Mouse (Mus musculus) heart, adult 9 months (tissue): ENCODE results near the gene Fv1.
A peak's percentile ranks its signal among the peaks of the same experiment; 100 is the strongest.
"Not testable (repeated sequence)": the region's sequence is repeated elsewhere in the genome, so short reads cannot be mapped to it uniquely, and the experiment has no call there.

Experiments
- DNase-seq, 2 experiments: peaks; one replicate each; pipeline ENCODE4 v3.0.0; 2022; ENCODE audit warnings: low spot score in 2 of 2

Fv1 gene

DNA sequence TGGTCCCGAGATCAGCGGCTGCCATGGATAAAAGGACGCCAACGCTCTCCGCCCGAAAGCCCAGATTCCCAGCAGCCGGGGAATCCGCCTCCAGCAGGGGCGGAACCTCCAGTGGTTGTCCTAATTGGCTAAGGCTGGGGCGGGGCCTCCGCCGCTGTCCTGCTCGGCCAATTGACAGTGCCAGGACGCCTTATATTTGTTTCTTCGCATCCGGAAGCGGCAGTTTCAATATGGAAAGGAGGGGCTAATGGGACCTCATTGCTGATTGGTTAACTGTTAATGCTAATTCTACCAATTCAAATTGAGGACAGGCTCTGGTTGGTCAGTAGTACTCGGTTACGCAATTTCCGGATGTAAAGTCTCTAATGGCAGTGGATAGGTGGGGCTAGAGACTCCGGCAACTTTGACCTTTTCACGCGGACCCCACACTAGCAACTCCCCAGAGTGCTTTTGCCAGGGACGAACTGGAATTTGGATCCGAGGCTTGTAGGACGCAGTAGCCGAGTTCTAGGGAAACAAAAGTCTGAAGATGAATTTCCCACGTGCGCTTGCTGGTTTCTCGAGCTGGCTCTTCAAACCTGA is at the start of gene Fv1, which contains the start of gene Miip:
Fv1 (plus strand) TSS at position 530 of the 582 bp plus-strand sequence.
Miip (minus strand) TSS at position 367 of the 582 bp plus-strand sequence.
- DNase-seq, result peak; percentile 99

DNA sequence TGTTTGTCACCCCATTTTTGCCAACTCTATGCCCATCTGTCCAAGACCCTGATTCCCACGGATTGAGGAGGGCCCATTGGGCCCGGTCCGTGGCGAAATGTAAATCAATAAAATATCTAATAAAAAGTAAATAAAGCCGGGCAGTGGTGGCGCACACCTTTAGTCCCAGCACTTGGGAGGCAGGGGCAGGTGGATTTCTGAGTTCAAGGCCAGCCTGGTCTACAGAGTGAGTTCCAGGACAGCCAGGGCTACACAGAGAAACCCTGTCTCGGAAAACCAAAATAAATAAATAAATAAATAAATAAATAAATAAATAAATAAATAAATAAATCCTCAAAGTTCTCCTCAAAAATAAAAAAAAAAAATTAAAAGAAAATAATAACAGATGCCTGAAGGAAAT is 49.1 kb upstream of the Fv1 start:
- not testable (repeated sequence) for DNase-seq

DNA sequence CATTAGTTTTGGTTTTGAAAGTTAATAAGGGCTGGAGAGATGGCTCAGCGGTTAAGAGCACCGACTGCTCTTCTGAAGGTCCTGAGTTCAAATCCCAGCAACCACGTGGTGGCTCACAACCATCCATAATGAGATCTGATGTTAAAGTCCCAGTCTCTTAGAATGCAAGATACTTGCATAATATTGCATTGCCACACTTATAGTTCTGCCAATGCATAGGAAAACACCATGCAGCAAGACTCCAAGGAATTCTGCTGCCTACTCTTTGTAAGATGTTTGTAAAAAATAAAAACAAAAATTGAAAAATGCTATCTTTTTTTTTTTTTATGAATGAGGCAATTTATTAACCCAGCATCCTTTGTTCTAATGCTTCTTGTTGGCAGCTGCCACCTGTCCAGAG is 47.4 kb upstream of the Fv1 start:
- DNase-seq, result not testable (repeated sequence)

DNA sequence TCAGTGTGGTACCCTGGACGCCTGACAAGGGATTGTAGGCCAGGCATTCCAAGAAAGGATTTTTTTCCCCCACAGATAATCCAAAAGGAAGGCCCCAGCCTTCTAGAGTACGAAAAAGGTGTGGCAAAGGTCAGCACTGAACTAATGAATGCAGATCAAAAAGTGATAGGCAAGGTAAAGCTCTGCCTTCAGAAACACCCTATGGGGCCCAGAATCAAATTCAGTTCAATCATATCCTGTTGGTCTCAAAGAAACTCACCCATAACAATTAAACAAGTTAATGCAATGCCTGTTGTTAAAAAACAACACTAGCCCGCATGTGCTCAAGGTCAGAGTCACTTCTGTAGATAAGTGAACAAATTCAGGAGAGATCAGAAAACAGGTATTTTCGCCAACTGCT is 44.4 kb upstream of the Fv1 start:
- DNase-seq, result no peak

DNA sequence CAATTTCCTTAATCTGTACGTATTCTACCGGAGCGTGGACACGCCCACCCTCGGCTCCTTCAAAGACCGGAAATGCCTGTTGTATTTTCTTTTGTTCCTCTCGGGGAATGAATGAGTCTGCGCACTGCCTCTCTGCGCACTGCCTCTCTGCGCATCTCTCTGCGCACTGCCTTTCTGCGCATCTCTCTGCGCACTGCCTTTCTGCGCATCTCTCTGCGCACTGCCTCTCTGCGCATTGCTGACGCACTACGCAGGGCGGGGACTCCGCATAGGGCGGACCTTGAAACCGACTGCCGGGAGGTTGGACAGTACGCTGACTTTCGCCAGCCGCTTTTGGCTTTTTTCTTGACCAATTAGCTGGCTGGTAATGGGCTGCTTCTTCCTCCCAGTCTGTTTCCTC is 29.5 kb upstream of the Fv1 start:
- DNase-seq, result peak in 1 of 2 experiments; percentile 19

DNA sequence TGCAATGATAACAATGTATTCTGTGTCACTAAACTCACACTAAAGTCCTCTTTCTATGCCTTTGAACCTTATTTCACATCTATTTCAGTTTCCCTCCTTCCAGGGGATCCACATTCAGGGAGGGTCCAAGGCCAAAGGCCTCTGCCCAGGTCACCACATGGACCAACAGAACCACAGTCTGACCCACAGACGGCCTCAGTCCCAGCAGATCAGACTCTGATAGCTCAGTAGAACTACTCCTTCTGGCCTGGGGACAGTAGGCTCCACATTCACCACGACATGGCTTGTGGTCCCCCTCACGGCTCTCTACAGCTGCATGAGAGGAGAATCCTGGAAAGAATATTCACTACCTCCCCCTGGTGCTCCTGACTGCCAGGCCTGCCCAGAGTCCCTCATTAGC is 25.9 kb upstream of the Fv1 start:
- no peak for DNase-seq

DNA sequence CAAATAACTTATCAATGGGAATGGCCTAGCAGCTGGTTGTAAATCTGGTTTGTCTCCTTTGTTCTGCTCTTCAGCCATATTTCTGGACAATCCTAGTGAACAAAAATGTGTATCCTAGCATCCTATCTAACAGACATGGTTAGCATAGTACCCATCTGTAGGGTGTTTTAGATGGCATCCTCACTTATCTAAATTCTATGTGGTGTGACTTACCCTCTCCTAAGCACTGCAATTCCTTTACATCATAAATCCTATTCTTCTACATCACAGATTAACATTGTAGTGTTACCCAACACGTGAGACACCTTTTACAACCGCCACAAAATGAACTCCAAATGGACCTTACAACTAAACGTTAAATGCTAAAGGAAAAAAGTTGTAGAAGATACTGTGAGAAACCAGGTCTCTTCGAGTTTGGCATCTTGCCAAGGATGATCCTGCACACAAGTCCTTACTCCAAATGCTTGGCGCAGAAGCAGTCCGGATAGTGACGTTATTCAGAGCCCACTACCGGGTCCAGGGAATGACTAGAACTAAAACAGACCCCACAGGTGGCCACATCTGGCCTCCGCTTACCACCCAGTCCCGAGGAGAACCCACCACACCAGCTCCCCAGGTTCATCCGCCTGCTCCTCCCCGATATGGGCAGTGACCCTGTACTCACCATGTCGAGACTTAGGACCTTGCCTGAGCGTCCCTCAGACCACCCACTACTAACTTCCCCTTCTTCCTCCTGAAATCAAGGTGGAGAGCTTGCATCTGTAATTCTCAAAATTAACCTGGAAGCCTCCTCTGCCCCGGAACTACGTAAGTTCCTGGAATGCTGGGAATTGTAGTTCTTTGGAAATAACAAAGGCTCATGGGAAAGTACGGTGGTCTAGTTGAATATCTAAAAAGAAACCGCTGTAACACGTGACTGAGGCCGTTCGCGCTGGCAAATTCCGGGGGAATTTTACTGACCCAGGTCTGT is 20.9 kb upstream of the Fv1 start, which contains the start of gene Zfp933:
Zfp933 (minus strand) TSS at position 753 of the 970 bp plus-strand sequence.
- DNase-seq, result peak; percentile 87 to 91

DNA sequence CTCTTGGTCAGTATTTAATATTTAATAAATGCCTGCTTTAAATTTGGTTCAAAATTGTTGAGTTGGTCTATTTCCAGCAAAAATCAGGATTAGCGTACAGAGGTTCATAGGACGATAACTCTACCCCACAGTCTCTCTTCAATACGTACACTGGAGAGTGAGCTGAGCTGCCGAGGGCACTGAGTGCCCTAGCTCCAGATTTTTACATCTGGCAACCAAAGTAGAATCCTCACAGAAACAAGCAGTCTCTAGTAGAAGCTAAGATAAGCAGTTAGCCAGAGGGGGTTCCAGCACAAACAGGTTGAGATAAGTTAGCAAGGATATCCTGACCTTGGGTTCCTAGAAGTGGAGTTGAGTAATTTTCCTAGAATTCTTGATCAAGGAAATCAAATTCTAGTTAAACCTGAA is 20.2 kb upstream of the Fv1 start:
- no peak for DNase-seq

DNA sequence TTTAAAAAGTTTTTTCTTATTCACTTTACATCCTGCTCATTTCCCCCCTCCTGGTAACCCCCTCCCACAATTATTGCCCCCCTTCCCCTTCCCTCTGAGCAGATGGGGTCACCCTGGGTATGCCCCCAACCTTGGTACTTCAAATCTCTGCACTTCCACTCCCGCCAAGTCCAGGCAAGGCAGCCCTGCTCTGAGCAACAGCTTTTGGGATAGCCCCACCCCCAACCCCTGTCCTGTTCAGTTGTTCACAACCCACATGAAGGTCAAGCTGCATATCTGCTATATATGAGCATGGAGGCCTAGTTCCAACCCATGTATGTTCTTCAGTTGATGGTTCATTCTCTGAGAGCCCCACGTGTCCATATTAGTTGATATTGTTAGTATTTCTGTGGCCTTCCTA is 18.0 kb upstream of the Fv1 start:
- no peak for DNase-seq

DNA sequence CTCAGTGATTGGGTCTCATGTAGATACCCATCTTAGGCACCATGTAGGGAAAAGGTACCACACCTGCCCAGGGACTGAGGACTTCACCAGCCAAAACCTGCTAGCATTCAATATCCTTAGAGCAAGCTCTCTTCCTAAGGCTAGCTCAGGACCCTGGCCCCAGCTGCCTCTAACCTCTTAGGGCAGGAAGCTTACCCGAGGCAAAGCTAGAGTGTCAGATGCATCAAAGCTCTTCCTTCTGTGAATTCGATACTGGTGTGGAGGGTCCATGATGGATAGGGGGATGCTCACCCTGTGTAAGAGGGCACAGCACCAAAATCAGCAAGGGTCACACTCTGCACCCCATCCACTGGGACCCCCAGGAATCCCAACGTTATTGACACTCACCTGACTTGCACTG is 6.7 kb upstream of the Fv1 start:
- no peak for DNase-seq

DNA sequence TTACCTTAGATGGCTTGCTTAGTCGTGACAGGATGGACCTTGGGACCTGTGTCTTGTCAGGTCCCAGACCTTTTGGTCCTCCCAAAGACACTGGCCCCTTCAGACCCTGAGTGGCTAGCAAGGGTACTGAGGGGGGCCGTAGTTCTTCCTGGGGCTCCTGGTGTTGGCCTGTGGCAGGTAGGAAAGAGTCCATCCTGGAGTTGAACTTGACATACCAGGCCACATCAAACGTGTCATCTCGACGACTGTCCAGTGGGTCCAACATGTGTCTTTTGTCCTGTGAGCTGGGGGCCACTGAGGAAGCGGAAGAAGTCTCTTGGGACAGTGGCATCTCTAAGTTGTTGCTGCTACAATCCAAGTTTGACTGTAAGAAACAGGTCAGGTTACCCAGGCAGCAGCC is 3.1 kb upstream of the Fv1 start:
- DNase-seq, result no peak

DNA sequence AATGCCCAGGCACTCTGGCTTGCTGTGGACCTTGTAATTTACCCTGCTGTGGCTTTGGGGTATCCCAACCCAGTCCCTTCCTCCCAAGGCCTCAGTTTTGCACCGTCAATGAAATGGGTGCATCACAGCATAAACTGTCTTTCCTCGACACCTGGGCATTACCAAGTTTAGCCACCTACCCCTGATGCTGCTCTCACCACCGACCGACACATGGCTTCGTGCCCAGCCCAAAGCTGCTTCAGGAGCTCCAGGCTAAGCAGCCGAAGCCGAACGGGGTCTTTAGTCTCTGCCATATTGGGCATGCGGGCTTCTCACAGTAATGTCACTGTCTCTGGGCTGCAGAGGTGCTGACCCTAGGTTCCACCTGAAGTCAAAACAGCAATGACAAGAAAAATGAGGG is 2.7 kb upstream of the Fv1 start:
- no peak for DNase-seq

DNA sequence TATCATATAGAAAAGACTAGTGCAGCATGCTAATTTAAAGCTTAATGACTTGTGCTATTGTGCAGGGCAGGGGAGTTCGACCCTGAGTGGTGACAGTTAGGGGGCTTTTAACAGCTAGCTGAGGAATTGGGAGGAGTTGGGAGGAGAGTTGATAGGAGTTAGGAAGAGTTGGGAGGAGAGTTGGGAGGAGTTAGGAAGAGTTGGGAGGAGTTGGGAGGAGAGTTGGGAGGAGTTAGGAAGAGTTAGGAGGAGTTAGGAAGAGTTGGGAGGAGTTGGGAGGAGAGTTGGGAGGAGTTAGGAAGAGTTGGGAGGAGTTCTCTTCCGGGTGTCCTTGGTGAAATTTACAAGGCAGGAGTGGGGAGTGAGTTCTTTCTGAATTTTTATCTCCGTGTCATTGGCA is 2.0 kb upstream of the Fv1 start:
- DNase-seq, result not testable (repeated sequence)

DNA sequence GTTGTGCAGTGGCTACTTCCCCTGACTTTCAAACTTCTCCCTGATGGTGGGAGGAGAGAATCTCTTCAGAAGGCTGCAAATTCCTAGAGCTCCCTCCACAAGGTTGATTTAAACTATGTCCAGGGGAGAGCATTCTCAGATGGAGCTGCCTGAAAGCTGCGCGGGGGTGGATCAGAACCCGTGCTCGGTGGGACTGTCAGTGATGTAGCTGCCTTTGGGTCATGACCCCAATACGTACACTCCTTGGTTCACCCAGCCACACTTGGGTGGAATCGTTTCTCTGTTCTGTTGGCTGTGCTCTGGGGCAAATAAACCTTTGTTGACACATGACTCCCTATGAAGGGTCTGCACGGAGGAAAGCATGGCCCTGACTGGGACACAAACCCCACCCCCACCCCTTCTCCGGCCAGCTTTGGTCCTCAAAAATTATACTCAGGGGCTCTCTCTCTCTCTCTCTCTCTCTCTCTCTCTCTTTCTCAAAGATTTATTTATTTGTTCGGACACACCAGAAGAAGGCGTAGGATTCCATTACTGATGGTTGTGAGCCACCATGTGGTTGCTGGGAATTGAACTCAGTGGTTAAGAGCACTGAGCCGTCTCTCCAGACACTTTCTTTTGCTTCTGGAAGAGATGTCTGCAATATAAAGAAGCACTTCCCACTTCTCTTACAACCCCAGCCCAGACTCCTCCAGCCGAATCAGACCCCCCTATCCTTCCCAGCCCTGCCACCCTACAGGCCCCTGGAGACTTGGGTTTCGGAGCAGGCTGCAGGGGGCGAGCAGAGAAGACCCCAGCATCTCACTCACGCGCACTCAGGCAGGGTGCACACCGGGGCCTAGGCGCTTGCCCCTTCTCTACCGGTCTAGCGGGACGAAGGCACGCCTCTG is 973 bp upstream of the Fv1 start:
- no peak for DNase-seq

DNA sequence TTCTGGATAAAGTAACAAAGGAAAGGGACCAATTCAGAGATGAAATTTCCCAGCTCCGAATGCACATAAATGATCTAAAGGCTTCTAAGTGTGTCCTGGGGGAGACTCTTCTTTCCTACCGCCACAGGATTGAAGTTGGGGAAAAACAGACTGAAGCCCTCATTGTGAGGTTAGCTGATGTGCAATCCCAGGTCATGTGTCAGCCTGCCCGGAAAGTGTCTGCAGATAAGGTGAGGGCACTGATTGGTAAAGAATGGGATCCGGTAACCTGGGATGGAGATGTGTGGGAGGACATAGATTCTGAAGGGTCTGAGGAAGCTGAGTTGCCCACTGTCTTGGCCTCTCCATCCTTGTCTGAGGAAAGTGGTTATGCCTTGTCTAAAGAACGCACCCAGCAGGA is 459 bp downstream of the Fv1 start:
- DNase-seq, result no peak

DNA sequence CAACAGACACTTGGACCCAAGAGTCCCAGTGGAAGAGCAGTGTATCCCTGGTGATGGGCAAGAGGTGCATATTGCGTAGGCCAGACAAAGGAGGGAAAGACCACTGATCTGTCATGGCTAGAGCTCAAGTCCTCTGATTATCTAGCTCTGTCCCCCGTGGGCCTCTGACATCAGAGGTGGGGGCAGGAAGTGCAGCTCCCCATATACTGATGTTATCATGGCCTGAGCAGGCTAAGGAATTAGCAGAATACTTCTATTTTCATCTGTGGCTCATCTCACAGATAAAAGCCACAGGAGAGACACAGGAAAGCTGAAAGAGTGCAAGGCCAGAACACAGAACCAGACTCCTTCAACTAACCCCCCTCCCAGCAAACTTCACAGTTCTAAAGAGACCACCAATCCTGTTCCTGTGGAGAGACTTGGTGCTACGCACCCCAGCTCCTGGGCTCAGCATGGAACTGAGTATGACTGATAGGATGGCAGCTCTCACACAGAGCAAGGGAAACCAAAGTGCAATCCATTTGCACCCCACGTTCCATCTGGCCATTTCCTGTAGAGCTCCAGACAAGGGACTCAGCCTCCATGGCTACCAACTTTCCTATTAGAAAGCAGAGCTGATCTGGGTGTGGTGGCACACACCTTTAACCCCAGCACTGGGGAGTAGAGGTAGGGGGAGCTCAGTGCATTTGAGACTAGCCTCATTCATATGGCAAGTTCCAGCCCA is 7.2 kb downstream of the Fv1 start:
- no peak for DNase-seq

DNA sequence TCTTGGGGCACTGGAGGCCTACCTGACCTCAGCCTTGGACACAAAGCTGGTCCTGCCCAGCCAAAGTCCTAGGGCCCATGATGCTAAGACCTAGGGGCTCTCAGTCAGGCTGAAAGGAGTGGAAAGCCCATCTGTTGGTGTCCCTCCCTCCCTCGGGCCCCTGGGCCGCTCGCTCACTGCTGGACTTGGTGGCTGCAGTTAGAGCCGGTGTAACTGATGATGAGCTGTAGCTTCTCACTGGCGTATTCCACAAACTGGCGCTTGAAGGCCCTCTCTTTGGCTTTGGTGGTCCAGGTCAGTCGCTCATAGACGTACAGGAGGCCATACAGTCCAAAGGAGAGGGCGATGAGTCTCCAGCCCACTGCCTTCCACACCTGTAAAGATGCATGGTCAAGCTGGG is 9.8 kb downstream of the Fv1 start:
- DNase-seq, result no peak

DNA sequence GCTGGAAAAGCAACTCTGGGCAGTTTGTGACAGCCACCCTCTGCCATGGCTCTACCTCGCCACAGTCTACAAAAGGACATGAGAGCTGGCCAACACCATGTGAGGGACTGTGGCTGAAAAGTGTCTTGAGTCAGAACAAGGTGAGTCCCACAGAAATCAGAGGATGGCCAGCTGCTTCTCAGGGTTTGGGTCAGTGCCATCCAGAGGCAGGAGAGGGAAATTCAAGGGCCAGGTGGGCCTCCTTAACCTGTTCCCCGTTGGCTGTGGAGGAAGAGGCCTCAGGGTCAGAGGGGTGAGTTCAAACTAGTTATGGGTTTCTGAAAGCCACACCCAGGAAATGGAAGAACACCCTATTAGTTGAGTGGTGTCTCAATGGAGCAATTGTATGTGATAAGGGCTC is 10.7 kb downstream of the Fv1 start:
- no peak for DNase-seq

DNA sequence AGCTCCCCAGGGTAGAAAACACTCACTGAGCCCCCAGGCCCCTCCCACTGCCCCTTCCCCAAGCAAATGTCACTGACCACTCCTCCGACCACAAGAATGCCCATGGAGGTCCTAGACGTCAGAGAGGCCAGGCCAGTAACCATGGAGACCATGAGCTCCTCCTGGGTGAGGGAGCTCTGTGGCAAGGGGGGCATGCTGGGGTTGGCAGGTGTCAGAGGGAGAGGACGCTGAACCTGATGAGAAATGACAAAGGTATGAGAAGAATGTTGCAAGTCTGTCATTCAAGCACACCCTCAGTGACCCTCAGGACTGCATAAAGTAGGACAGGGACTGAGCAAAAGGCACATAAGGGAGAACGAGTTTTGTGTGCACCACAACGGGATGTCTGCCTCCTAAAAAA is 11.1 kb downstream of the Fv1 start:
- no peak for DNase-seq

DNA sequence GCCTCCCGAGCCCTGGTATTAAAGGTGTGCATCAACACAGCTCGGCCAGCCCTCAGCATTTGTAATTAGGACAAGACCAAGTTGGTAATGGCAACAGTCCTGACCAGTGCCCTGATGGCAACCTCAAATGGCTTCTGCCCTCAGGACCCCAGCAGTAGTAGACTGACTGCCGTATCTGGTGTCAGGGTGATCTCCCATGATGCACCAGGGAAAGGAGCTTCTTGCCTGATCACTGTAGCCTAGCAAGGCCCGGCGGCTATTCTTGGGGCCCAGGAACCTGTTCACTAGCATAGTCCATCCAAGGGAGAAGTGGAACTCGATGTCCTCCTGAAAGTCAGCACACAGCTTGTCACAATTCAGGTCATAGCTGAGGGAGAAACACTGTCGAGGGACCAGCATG is 13.0 kb downstream of the Fv1 start:
- no peak for DNase-seq

DNA sequence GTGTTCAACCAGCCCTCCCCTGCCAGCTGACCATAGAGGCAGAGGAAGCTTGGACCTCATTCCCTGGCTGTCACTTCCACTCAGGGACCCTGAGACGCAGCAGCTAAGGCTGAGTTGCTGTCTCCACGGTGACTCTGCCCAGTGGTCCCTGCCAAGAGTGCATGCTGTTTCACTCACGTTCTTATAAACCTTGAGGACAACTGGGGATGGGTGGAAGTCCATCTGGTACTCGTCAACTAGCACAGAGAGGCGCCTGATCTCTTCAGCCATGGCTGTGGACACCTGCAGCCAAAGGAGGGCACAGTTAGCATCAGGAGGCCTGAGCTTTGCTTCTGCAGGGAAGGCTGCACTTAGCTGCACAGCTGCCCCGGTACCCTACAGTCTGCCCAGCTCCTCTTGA is 14.3 kb downstream of the Fv1 start:
- DNase-seq, result no peak
